Mouse (Mus musculus) cerebellum, adult 2 months (tissue): ENCODE results near the gene Cdh6.

Source experiments
- CTCF ChIP-seq: fragments of 200-500 bp; IDR thresholded peaks from 2 replicates; pipeline ENCODE4 v1.5.1; 2011; ENCODE audit warnings: low read depth, mild to moderate bottlenecking, control low read depth, low read length, moderate library complexity, borderline replicate concordance; ENCODE audit not compliant: insufficient read depth
- POLR2A ChIP-seq: fragments of 200-500 bp; IDR thresholded peaks from 2 replicates; pipeline ENCODE4 v1.6.1; 2011; ENCODE audit warnings: low read length, control low read depth, borderline replicate concordance; ENCODE audit not compliant: insufficient read depth

- TF ChIP-seq CTCF (no peak), POLR2A (no peak)
Measured at GRCm38 (mm10) chr15:13034436-13034835, 139.0 kb downstream of the Cdh6 start.
